Mouse (Mus musculus) brain, embryonic 14.5 days (tissue): ENCODE results near the gene Prex1. TPM values are rescaled to one million over a fixed set of nuclear protein-coding genes. Genes with fewer than 3 reads are reported as not detected.

ENCODE experiments used
- DNase-seq: peaks from one replicate; pipeline ENCODE4 v3.0.0-alpha.2; 2011; ENCODE audit warnings: low read depth
- CTCF ChIP-seq: fragments of 200-500 bp; IDR thresholded peaks from 2 replicates; pipeline ENCODE4 v1.5.1; 2012; ENCODE audit warnings: inconsistent platforms, mild to moderate bottlenecking, moderate library complexity, borderline replicate concordance; ENCODE audit not compliant: insufficient read depth, insufficient read length; ENCODE audit errors: extremely low read depth
- POLR2A ChIP-seq: fragments of 200-500 bp; IDR thresholded peaks from 2 replicates; pipeline ENCODE4 v1.6.1; 2012; ENCODE audit warnings: mild to moderate bottlenecking, inconsistent platforms, borderline replicate concordance; ENCODE audit not compliant: poor library complexity, insufficient read depth, insufficient read length, severe bottlenecking; ENCODE audit errors: extremely low read depth
- polyA plus RNA-seq: library from polyadenylated mRNA; depleted of rRNA; stranded (reverse); fragments of >200 nt; gene quantifications from 2 replicates; pipeline ENCODE4 v1.2.3, GENCODE M21; 2012; rRNA removed

Prex1 gene
- polyA plus RNA-seq, 1 experiment = 49.4 TPM

DNA sequence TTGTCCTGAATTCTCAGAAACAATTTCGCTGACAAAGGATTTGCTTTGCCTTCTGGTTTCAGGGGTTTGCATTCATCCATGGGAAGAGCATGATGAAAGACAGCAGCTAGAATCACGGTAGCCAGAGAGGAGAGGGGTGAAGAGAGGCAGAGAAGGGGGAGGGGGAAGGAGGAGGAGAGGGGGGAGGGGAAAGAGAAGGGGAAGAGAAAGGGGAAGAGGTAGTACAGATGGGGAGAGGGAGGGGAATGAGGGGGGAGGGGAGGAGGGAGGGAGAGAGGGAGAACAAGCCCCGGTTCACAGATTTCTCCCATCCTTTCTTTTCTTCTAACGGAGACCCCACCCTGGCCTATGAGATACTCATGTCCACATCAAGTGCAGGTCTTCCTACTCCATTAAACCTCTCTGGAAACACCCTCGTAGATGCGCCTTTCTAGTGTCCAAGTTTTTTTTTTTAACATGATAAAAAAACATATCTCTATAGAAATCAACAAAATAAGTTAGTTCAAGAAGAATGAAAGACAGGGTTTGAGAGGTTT lies 196.7 kb downstream of the Prex1 start:
- DNase-seq = peak; percentile 48
- TF ChIP-seq CTCF (no peak), POLR2A (no peak)

Other genes with a start within 250 kb of the Prex1 start
- 10.1 and 12.5 TPM in 2 replicates for gene Trp53rkb, start 78.7 kb upstream of the Prex1 start, polyA plus RNA-seq
- 7.6 and 11.4 TPM in 2 replicates for gene Arfgef2, start 91.8 kb upstream of the Prex1 start, polyA plus RNA-seq
- gene Cse1l, start 192.2 kb upstream of the Prex1 start, polyA plus RNA-seq = 77.9 and 78.5 TPM in 2 replicates